Mouse (Mus musculus) embryonic facial prominence, embryonic 15.5 days (tissue): ENCODE results near the gene Pde11a. TPM values are rescaled to one million over a fixed set of nuclear protein-coding genes. Genes with fewer than 3 reads are reported as not detected.

Experiments used
- ATAC-seq: fragments of 200-750 bp; cut with Nextera tagmentation; 2 replicates; pipeline ENCODE4 v1.8.0; 2017; ENCODE audit warnings: low read depth, moderate TSS enrichment; ENCODE audit not compliant: insufficient number of reproducible peaks, low FRiP score, low TSS enrichment
- H3K27ac ChIP-seq: fragments of 300-500 bp; sonication (generic); replicated peaks from 2 replicates; pipeline ENCODE4 v1.5.1; 2015; ENCODE audit warnings: mild to moderate bottlenecking, inconsistent platforms
- H3K27me3 ChIP-seq: fragments of 300-500 bp; sonication (generic); 2 replicates; pipeline ENCODE4 v1.6.1; 2015; ENCODE audit warnings: inconsistent platforms
- H3K36me3 ChIP-seq: fragments of 300-500 bp; sonication (generic); 2 replicates; pipeline ENCODE4 v1.6.1; 2015; ENCODE audit warnings: mild to moderate bottlenecking, inconsistent platforms
- H3K4me1 ChIP-seq: fragments of 300-500 bp; sonication (generic); 2 replicates; pipeline ENCODE4 v1.6.1; 2015; ENCODE audit warnings: inconsistent platforms
- H3K4me2 ChIP-seq: fragments of 300-500 bp; sonication (generic); replicated peaks from 2 replicates; pipeline ENCODE4 v1.6.1; 2015; ENCODE audit warnings: mild to moderate bottlenecking, inconsistent platforms
- H3K4me3 ChIP-seq: fragments of 300-500 bp; sonication (generic); replicated peaks from 2 replicates; pipeline ENCODE4 v1.5.1; 2015; ENCODE audit warnings: mild to moderate bottlenecking, inconsistent platforms
- H3K9ac ChIP-seq: fragments of 300-500 bp; sonication (generic); 2 replicates; pipeline ENCODE4 v1.6.1; 2015; ENCODE audit warnings: inconsistent platforms
- H3K9me3 ChIP-seq: fragments of 300-500 bp; sonication (generic); replicated peaks from 2 replicates; pipeline ENCODE4 v1.6.1; 2016; ENCODE audit warnings: inconsistent platforms
- WGBS: fragments of 180-500 bp; shearing (Covaris S2); methylation state at CpG from one replicate; pipeline ENCODE4 v1.1.7; 2015; 5-methylcytosine and 5-hydroxymethylcytosine counted together
- polyA plus RNA-seq: library from polyadenylated mRNA; unstranded; fragments of >200 nt; fragmentation: Nextera tagmentation; extraction: Ambion mirVana; gene quantifications from 2 replicates; pipeline ENCODE4 v1.2.1, GENCODE M21; 2015

The Pde11a gene
- polyA plus RNA-seq, 1 experiment from 2014 or later, result 0.41 TPM

DNA sequence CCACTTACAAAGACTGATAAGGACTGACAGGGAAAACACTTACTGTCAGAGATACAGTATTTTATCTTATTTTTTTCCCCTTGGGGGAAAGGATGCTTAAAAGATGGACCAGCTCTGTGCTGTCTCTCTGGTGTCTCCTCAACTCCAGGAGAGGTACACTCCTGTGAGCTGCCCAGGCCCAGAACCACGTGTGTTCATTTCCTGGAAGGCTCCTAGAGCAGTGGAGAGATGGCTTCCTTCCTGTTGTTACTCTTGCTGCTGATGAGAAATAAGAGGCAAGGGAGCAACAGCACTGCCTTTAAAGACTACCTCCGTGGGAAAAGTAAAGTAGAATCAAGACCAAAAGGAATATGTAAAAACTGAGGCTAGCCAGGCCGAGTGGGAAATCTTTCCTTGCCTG is 205.6 kb downstream of the Pde11a start:
- no peak for ATAC-seq
- WGBS, result 42% methylated on average over 3 of the region's 3 CpGs
- Histone ChIP-seq H3K27ac (no peak overlapping the region), H3K4me3 (no peak overlapping the region), H3K9ac (no peak overlapping the region), H3K27me3 (no peaks in the 10 kb centered on the region), H3K4me1 (no peaks in the 10 kb centered on the region), H3K36me3 (no peaks in the 10 kb centered on the region), H3K4me2 (no peak overlapping the region), H3K9me3 (no peaks in the 10 kb centered on the region)

DNA sequence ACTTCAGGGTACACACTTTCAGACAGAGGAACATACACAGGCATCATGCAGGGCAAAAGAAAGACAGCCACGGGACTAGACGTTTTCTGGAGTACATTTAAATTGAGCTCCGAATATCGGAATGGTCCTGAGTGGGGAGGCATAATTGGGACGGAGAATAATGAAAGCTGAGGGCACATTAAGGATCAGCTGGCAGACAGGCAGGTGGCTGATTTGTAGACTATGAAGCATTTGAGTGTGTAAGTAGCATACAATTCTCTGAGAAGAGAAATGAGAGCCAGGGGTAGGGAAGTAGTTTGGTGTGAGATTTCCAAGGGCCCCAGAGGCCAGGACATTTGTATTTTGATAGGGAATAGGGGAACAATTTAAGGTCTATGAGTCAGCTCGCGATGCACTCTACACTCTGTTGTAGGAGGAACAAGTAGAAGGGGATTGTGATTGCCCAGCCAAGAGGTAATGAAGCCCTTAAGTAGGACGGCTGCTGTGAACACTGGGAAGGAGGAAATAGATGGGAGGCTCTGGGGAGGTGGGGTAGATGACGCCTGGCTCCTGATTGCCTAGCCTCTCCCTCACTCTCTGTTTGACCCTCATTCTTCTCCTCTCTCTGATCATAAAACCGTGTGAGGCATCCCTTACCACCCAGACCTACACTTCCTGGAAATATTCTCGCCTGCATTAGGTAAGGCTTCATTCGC is 208.5 kb downstream of the Pde11a start:
- no peak overlapping the region for H3K27ac ChIP-seq
- H3K9ac ChIP-seq, result no peak overlapping the region
- H3K36me3 ChIP-seq, result no peaks in the 10 kb centered on the region
- WGBS, result 62% methylated on average over 12 of the region's 12 CpGs
- H3K4me3 ChIP-seq, result no peak overlapping the region
- ATAC-seq, result no peak
- no peaks in the 10 kb centered on the region for H3K9me3 ChIP-seq
- no peaks in the 10 kb centered on the region for H3K27me3 ChIP-seq
- H3K4me1 ChIP-seq, result no peaks in the 10 kb centered on the region
- no peak overlapping the region for H3K4me2 ChIP-seq

DNA sequence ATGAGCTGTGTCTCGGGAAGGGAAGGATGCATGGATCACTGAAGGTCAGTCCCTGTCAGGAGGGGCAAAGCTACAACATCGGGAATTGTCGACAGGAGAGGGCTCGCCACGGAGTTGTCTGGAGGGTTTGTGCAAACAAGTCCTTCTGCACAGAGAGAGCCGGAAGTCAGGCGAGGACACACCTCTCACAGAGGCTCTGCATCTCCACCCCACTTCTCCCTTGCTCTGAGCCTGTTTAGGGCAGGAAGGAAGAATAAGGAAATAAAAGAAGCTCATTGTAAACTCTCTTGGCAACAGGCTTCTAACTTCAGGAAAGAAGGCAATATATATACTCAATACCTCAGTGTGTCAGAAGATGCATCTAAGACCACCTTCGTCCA is 209.5 kb downstream of the Pde11a start:
- ATAC-seq, result no peak
- no peaks in the 10 kb centered on the region for H3K4me1 ChIP-seq
- H3K9ac ChIP-seq, result no peak overlapping the region
- no peak overlapping the region for H3K4me3 ChIP-seq
- H3K4me2 ChIP-seq, result no peak overlapping the region
- H3K36me3 ChIP-seq, result no peaks in the 10 kb centered on the region
- no peaks in the 10 kb centered on the region for H3K27me3 ChIP-seq
- no peaks in the 10 kb centered on the region for H3K9me3 ChIP-seq
- H3K27ac ChIP-seq, result no peak overlapping the region
- WGBS, result 49% methylated on average over 8 of the region's 8 CpGs

DNA sequence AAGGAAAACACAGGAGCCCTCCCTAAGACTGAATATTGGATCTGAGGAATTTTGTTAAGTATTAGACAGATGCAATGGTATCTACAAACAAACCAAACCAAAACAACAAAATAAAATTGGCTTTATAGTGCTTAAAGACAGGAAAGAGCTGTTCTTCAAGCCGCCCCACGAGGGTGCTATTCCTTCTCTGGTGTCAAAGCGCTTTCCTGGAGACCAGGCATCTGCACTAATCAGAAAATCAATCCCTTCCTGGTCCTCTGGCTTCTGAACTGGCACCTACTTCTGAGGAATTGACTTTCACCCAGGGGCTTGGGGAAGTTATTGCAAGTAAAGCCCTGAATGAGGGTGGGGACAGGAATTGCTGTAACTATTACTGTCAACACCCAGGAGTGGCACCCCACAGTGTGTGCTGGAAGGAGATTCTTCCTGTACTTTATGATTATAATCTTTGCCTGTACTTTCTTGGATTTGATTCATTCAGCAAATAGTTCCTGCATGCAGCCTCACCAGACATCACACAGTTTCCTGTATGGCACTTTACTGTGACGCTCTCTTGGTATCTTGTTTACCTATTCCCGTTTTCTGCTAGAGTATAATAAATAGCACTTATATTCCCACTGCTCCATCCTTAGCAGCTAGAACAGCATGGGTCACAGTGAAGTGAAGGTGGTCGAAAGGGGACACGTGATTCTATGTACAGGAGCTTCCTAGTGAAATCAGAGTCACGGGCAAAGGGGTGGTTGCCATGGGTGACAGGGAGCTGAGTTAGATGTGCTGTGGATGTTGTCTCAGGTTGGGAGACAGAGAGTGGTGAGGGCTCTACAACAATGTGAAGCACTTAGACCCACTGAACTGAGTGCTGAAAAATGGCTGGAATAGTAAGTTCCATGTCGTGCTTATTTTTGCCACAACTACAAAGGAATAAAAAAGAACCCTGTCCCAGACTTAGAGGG is 210.2 kb downstream of the Pde11a start:
- H3K4me1 ChIP-seq, result no peaks in the 10 kb centered on the region
- H3K36me3 ChIP-seq, result no peaks in the 10 kb centered on the region
- H3K27me3 ChIP-seq, result no peaks in the 10 kb centered on the region
- H3K4me2 ChIP-seq, result no peak overlapping the region
- no peak overlapping the region for H3K4me3 ChIP-seq
- WGBS, result 58% methylated on average over 9 of the region's 9 CpGs
- no peak for ATAC-seq
- H3K9me3 ChIP-seq, result no peaks in the 10 kb centered on the region
- no peak overlapping the region for H3K9ac ChIP-seq
- H3K27ac ChIP-seq, result no peak overlapping the region

DNA sequence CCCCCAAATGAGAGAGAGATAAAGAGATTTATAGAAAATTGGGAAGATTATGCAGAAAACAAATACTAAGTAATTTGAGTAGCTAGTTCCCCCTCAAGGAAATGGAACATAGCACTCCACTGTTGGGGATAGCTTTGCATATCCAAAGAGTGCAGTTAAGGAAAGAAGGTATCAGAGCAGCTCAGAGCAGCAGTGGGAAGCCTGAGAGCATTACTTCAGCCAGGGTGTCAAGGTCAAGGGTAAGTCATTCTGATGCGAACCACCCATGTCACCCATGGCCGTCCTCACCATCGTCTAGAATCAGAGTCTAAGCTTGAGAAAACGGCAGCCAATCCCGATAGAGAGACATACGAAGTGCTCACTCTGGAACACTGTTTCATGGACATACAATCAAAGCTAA is 211.9 kb downstream of the Pde11a start:
- H3K4me2 ChIP-seq, result no peak overlapping the region
- H3K9ac ChIP-seq, result no peak overlapping the region
- H3K36me3 ChIP-seq, result no peaks in the 10 kb centered on the region
- H3K4me3 ChIP-seq, result no peak overlapping the region
- H3K9me3 ChIP-seq, result no peaks in the 10 kb centered on the region
- WGBS, result 91% methylated on average over 6 of the region's 6 CpGs
- no peaks in the 10 kb centered on the region for H3K27me3 ChIP-seq
- H3K27ac ChIP-seq, result no peak overlapping the region
- H3K4me1 ChIP-seq, result no peaks in the 10 kb centered on the region
- no peak for ATAC-seq

DNA sequence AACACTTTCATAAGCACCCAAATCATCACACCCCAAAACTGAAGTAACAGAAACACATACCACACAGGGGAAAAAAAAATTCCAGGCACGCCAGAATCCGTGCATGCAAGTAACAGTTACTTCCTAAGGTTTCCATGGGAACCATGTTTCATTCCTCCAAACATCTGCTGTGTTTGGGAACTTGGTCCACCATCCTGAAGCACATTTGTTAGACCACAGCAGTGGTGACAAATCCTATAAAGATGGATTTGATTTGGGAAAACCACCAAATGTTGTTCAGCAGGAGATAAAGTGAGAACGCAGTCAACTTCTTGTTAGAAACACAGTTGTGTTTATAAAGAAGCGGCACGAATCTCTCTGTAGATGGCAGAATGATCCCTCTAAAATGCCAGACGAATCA is 213.8 kb downstream of the Pde11a start:
- ATAC-seq, result no peak
- H3K4me3 ChIP-seq, result no peak overlapping the region

DNA sequence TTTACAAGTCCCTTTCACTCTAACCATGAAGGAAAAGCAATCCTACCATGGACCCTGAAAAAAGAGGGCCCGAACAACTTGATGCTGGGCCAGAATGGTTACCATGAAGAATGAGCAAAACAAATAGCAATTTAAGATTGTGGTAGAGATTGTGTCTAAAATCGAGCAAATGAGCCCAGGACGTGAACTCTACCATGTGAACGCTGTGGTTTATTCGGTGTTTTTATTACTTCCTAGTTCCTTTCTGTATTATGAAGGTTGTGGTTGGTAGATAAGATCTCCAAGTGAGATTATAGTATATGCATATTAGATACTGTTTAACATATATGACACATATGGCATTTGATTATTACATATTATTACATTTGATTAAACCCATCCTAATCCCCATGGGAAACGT is 216.4 kb downstream of the Pde11a start:
- H3K27ac ChIP-seq, result no peak overlapping the region
- 76% methylated on average over 6 of the region's 6 CpGs for whole genome bisulfite sequencing
- no peak for ATAC-seq
- no peaks in the 10 kb centered on the region for H3K9me3 ChIP-seq
- H3K9ac ChIP-seq, result no peak overlapping the region
- H3K4me3 ChIP-seq, result no peak overlapping the region
- no peaks in the 10 kb centered on the region for H3K27me3 ChIP-seq
- no peak overlapping the region for H3K4me2 ChIP-seq
- H3K36me3 ChIP-seq, result no peaks in the 10 kb centered on the region
- H3K4me1 ChIP-seq, result no peaks in the 10 kb centered on the region

More for the DNA sequence above, 213.8 kb downstream of the Pde11a start:
- Histone ChIP-seq H3K27ac (no peak overlapping the region), H3K4me1 (no peaks in the 10 kb centered on the region), H3K36me3 (no peaks in the 10 kb centered on the region), H3K4me2 (no peak overlapping the region), H3K27me3 (no peaks in the 10 kb centered on the region), H3K9me3 (no peaks in the 10 kb centered on the region), H3K9ac (no peak overlapping the region)
- WGBS, result 55% methylated on average over 6 of the region's 6 CpGs

DNA sequence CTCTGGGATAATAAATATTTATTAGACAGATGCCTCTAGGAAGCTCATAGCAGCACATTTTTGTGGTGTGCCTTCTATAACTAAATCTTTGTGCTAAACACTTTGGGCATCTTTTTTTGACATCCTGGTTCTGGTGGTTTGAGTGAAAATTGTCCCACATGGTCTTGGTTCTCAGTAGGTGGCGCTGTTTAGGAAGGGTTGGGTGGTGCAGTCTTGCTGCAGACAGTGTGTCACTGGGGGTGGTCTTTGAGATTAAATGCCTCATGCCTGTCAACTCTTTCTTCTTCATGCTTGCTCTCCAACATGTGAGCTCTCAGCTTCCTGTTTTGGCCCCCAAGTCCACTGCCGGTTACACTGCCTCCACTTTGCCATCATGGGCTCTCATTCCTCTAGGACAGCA is 218.7 kb downstream of the Pde11a start:
- Histone ChIP-seq H3K4me2 (no peak overlapping the region), H3K9me3 (no peaks in the 10 kb centered on the region), H3K4me1 (no peaks in the 10 kb centered on the region; the same call in 1 of the 2 replicates), H3K36me3 (no peaks in the 10 kb centered on the region), H3K27me3 (no peaks in the 10 kb centered on the region), H3K27ac (no peak overlapping the region), H3K4me3 (no peak overlapping the region), H3K9ac (no peak overlapping the region)
- WGBS, result 64% methylated on average over 2 of the region's 2 CpGs
- no peak for ATAC-seq

DNA sequence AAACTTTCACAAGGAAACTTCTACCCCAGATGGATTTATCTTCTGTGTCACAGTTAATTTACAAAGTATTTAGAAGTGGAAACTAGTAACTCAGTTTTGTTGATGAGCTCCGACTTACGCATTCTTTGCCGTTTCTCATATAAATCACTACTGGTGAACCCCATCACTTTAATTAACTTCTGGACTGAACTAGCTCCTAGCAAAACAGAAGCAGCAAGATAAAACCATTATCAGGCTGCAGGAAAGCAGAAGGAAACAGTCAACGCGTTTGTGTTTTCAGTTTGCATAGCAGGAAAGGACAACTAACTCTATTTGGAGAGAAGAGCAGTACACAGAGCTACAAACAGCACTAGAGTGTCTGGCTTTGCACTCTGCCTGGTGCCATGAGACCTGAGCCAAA is 220.1 kb downstream of the Pde11a start:
- 60% methylated on average over 5 of the region's 5 CpGs for WGBS

DNA sequence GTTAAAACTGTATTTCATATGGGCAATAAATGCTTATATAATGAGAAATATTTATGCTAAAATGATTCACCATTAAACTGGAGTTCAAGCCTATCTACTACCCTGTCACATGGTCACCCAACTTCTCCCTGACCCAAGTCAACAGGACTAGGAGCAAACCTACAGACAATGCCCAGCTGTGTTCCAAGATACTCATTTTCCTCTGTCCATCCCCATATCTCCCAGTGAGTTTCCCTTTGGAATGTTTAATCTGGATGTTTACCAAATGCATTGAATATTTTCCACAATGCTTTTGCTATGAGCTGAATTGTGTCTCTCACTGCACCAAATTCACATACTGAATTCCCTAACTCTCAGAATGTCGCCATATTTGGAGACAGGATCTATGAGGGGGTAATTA is 221.4 kb downstream of the Pde11a start:
- Histone ChIP-seq H3K27me3 (no peaks in the 10 kb centered on the region), H3K4me2 (no peak overlapping the region), H3K4me3 (no peak overlapping the region), H3K36me3 (no peaks in the 10 kb centered on the region), H3K4me1 (no peaks in the 10 kb centered on the region; the same call in 1 of the 2 replicates), H3K27ac (no peak overlapping the region), H3K9me3 (no peaks in the 10 kb centered on the region), H3K9ac (no peak overlapping the region)
- WGBS, result 71% methylated on average over 1 of the region's 1 CpGs
- ATAC-seq, result no peak

More for the DNA sequence above, 220.1 kb downstream of the Pde11a start:
- Histone ChIP-seq H3K4me3 (no peak overlapping the region), H3K27ac (no peak overlapping the region), H3K4me1 (no peaks in the 10 kb centered on the region; the same call in 1 of the 2 replicates), H3K9ac (no peak overlapping the region), H3K4me2 (no peak overlapping the region), H3K9me3 (no peaks in the 10 kb centered on the region), H3K36me3 (no peaks in the 10 kb centered on the region), H3K27me3 (no peaks in the 10 kb centered on the region)
- ATAC-seq, result no peak

DNA sequence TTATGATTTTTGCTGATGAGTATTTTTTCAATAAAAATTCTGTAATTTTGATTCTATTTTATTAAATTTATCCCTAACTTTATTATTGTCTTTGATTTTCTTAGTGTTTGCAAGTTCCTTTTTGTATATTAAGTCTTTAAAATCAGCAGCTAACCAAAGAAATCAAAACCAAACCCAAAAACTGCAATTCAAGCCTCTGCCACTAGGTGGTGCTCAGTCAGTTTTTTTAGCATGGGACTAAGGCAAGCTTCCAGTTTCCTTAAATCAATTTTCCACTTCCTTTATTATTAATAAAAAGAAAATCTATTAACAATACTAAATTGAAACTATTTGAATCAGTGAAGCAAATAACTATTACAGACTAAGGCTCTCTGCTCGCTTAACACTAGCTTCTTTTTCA is 222.9 kb downstream of the Pde11a start:
- H3K4me3 ChIP-seq, result no peak overlapping the region
- ATAC-seq, result no peak
- H3K4me2 ChIP-seq, result no peak overlapping the region
- no peaks in the 10 kb centered on the region for H3K27me3 ChIP-seq
- WGBS, result 25% methylated on average over 1 of the region's 1 CpGs
- no peak overlapping the region for H3K27ac ChIP-seq
- no peaks in the 10 kb centered on the region for H3K36me3 ChIP-seq
- H3K4me1 ChIP-seq, result no peaks in the 10 kb centered on the region; the same call in 1 of the 2 replicates
- no peak overlapping the region for H3K9ac ChIP-seq
- no peaks in the 10 kb centered on the region for H3K9me3 ChIP-seq
